ENCODE assay signal across 9 mouse cellular contexts in the genomic region with DNA sequence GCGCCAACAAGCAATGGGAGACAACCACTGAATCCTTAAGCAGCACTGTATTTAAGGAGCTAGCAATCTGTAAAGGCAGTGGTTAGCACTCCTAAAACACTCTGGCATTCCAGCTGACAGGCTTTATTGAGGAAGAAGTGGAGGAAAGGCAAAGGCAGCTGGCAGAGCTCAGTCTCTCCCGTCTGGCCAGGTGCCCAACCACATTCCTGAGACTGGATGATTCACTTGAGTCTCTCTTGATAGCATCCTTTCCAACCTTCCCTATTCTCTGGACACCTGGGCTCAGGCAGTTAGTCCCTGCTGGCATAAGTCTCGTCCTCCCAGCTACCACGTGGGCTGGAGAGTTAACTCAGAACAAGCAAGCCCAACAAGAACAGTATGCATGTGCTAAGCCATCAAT.
DNase-seq lines count a peak whose midpoint lies in the region; ATAC-seq lines count a peak whose summit lies in the region.
"Had no signal": no experiment of that assay in that cellular context is flagged by ENCODE, and none has a peak within 500 bp of the region (broad histone marks: within the 10 kb centered on the region; RNA-seq: fewer than 3 reads in every experiment).

No protein-coding gene starts in this region.

- no peaks in the 10 kb centered on the region for H3K36me3 ChIP-seq in heart, embryonic 10.5 days
- H3K36me3 ChIP-seq in liver, embryonic 12.5 days: no peaks in the 10 kb centered on the region
- no peaks in the 10 kb centered on the region for H3K36me3 ChIP-seq in neural tube, embryonic 15.5 days
- H3K36me3 ChIP-seq: embryonic facial prominence, embryonic 15.5 days had no signal

- no peak overlapping the region for H3K4me3 ChIP-seq in heart, embryonic 10.5 days
- H3K4me3 ChIP-seq in liver, embryonic 12.5 days: no peak overlapping the region
- no peak overlapping the region for H3K4me3 ChIP-seq in neural tube, embryonic 15.5 days (replicated peaks)
- H3K4me3 ChIP-seq: embryonic facial prominence, embryonic 15.5 days had no signal

- H3K9ac ChIP-seq in liver, embryonic 12.5 days: no peak overlapping the region
- H3K9ac ChIP-seq in neural tube, embryonic 15.5 days (replicated peaks): no peak overlapping the region
- H3K9ac ChIP-seq: embryonic facial prominence, embryonic 15.5 days had no signal

- H3K27me3 ChIP-seq in heart, embryonic 10.5 days (ENCODE audit: insufficient read depth, poor library complexity, severe bottlenecking): no peaks in the 10 kb centered on the region
- no peaks in the 10 kb centered on the region for H3K27me3 ChIP-seq in liver, embryonic 12.5 days (replicated peaks)
- no peaks in the 10 kb centered on the region for H3K27me3 ChIP-seq in neural tube, embryonic 15.5 days (replicated peaks)
- H3K27me3 ChIP-seq: embryonic facial prominence, embryonic 15.5 days had no signal

- no peak overlapping the region for H3K4me2 ChIP-seq in liver, embryonic 12.5 days
- no peak overlapping the region for H3K4me2 ChIP-seq in neural tube, embryonic 15.5 days
- H3K4me2 ChIP-seq: embryonic facial prominence, embryonic 15.5 days had no signal

- H3K9me3 ChIP-seq in heart, embryonic 10.5 days: no peaks in the 10 kb centered on the region
- no peaks in the 10 kb centered on the region for H3K9me3 ChIP-seq in liver, embryonic 12.5 days (replicated peaks)
- H3K9me3 ChIP-seq in neural tube, embryonic 15.5 days (replicated peaks): no peaks in the 10 kb centered on the region
- H3K9me3 ChIP-seq: embryonic facial prominence, embryonic 15.5 days had no signal

- H3K4me1 ChIP-seq in heart, embryonic 10.5 days: no peaks in the 10 kb centered on the region
- no peaks in the 10 kb centered on the region for H3K4me1 ChIP-seq in liver, embryonic 12.5 days
- H3K4me1 ChIP-seq in neural tube, embryonic 15.5 days: no peaks in the 10 kb centered on the region
- H3K4me1 ChIP-seq: embryonic facial prominence, embryonic 15.5 days had no signal

- 54% methylated on average over 4 of the region's 4 CpGs for WGBS in heart, embryonic 10.5 days
- 40% methylated on average over 4 of the region's 4 CpGs for WGBS in liver, embryonic 12.5 days (ENCODE audit: insufficient replicate concordance)
- 45% methylated on average over 4 of the region's 4 CpGs for WGBS in neural tube, embryonic 15.5 days

- no peak overlapping the region for H3K27ac ChIP-seq in heart, embryonic 10.5 days
- no peak overlapping the region for H3K27ac ChIP-seq in liver, embryonic 12.5 days
- H3K27ac ChIP-seq in neural tube, embryonic 15.5 days (replicated peaks): no peak overlapping the region
- H3K27ac ChIP-seq: embryonic facial prominence, embryonic 15.5 days had no signal

- no peak for ATAC-seq in liver, embryonic 12.5 days
- ATAC-seq in neural tube, embryonic 15.5 days (ENCODE audit: low FRiP score): 0 out of 2 replicates have a peak, but pooled peaks have one; percentile 50
- no peak for ATAC-seq in erythroblast, adult 5-6 weeks (replicated peaks; ENCODE audit: low FRiP score, poor library complexity, severe bottlenecking)

- DNase-seq in heart, embryonic 10.5 days (ENCODE audit: low spot score): peak; percentile 75
- DNase-seq in heart, adult 8-10 months (ENCODE audit: low spot score): no peak
- DNase-seq in liver: peak; percentile 5
- DNase-seq in adipocyte (ENCODE audit: low spot score): peak; percentile 76
- DNase-seq in retina, postnatal 1 day: no peak

Comparison
In these comparisons a context has a peak if more than half of its experiments do, and no peak if none do; other contexts are left out.
1. DNase-seq: peak in heart, embryonic 10.5 days (single experiment), liver (single experiment) and adipocyte (single experiment); none in heart, adult 8-10 months (single experiment) and retina, postnatal 1 day (single experiment).